Mouse (Mus musculus): ENCODE data around the gene Arid5b.

DNA sequence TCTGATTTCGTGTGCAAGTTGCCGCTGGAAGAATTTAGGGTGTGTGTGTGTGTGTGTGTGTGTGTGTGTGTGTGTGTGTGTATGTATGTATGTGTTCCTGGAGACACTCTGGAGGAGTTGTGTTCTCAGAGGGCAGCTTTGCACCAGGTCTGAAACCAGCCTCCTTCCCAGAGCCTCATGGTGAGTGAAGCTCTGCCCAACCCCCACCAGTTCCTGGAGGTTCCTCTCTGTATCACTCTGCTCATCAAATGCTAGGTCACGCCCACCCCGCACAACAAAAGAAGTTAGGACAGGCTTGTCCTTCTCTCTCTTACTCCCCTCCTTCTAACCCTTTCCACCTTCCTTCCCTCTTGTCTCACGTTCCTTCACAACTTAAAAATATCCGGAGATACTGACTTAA is 234.6 kb downstream of the Arid5b start:
- no peak for TF ChIP-seq EP300 (IDR thresholded peaks at IDR 0.05; ENCODE audit: low read depth)
- TF ChIP-seq CTCF (IDR thresholded peaks at IDR 0.05; ENCODE audit: low read depth) = no peak

Data from liver, embryonic 14.5 days (tissue).